Mouse (Mus musculus) B cell, adult 2 months (primary cell): ENCODE results near the gene Tmem91.
A peak's percentile ranks its signal among the peaks of the same experiment; 100 is the strongest.

Experiments
- DNase-seq, 2 experiments: peaks; one replicate each; pipeline ENCODE4 v3.0.0; 2022

Tmem91 gene

GRCm38 (mm10) chr7:25699851-25700250, 24.9 kb upstream of the Tmem91 start:
- no peak for DNase-seq

GRCm38 (mm10) chr7:25694104-25694503, 19.1 kb upstream of the Tmem91 start:
- no peak for DNase-seq

- no peak for DNase-seq
Measured at GRCm38 (mm10) chr7:25690051-25690450, 15.1 kb upstream of the Tmem91 start.

- DNase-seq = no peak
Measured at GRCm38 (mm10) chr7:25689603-25690021, 14.6 kb upstream of the Tmem91 start.

- peak; percentile 89 to 91 for DNase-seq
Measured at GRCm38 (mm10) chr7:25688810-25689586, 14.0 kb upstream of the Tmem91 start.

GRCm38 (mm10) chr7:25687811-25688401, 12.9 kb upstream of the Tmem91 start:
- DNase-seq = peak; percentile 72 to 73

- DNase-seq = peak; percentile 90 to 91
Measured at GRCm38 (mm10) chr7:25686680-25687531, 11.9 kb upstream of the Tmem91 start, which contains the start of gene Tgfb1. Gene Tgfb1, plus strand, starts transcription at chr7:25687002.

GRCm38 (mm10) chr7:25685926-25686470, 11.0 kb upstream of the Tmem91 start:
- DNase-seq = no peak

GRCm38 (mm10) chr7:25684659-25685058, 9.7 kb upstream of the Tmem91 start:
- DNase-seq = no peak

GRCm38 (mm10) chr7:25683474-25684180, 8.7 kb upstream of the Tmem91 start:
- peak; percentile 67 to 73 for DNase-seq

GRCm38 (mm10) chr7:25681341-25682231, 6.6 kb upstream of the Tmem91 start:
- DNase-seq = peak; percentile 49 to 50

- DNase-seq = peak; percentile 99
Measured at GRCm38 (mm10) chr7:25680514-25681258, 5.7 kb upstream of the Tmem91 start, which contains the start of gene B9d2. Gene B9d2, plus strand, starts transcription at chr7:25680780.

GRCm38 (mm10) chr7:25679971-25680370, 5.0 kb upstream of the Tmem91 start:
- DNase-seq = no peak

- no peak for DNase-seq
Measured at GRCm38 (mm10) chr7:25677013-25677412, 2.0 kb upstream of the Tmem91 start.

- DNase-seq = no peak
Measured at GRCm38 (mm10) chr7:25676085-25676781, 1.3 kb upstream of the Tmem91 start.

GRCm38 (mm10) chr7:25675405-25675804, 439 bp upstream of the Tmem91 start:
- DNase-seq = no peak

- DNase-seq = no peak
Measured at GRCm38 (mm10) chr7:25674297-25674696, 669 bp downstream of the Tmem91 start.

- no peak for DNase-seq
Measured at GRCm38 (mm10) chr7:25672442-25672841, 2.5 kb downstream of the Tmem91 start.

GRCm38 (mm10) chr7:25671686-25672085, 3.3 kb downstream of the Tmem91 start:
- no peak for DNase-seq

GRCm38 (mm10) chr7:25670096-25670495, 4.9 kb downstream of the Tmem91 start:
- DNase-seq = no peak
